Mouse (Mus musculus): ENCODE data around the gene Cd72.

DNA sequence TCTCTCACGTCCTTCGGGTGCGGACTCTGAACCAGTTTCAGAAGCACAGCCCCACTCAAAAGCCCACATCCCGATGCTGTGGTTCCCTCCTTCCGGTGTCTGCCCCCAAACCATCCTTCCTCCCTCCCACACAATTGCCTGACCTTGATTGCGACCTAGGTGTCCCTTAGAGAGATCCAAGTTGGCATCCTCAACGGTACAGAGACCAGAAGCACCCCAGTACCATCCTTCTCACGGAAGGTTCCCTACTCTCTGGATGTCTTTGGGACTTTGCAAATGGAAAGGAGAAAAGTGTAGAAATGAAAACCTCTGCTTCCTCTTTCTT, 24.1 kb upstream of the Cd72 start:
- TF ChIP-seq USF1 (IDR thresholded peaks at IDR 0.05; ENCODE audit: low read depth, low read length) (no peak), ZC3H11A (IDR thresholded peaks at IDR 0.05; ENCODE audit: low read depth, low read length) (no peak), MAX (IDR thresholded peaks at IDR 0.05; ENCODE audit: low read length) (no peak), CTCF (conservative IDR thresholded peaks at IDR 0.05 in 1 of 2, IDR thresholded peaks at IDR 0.05 in 1 of 2; ENCODE audit: low read depth in 2 of 2, low read length in 2 of 2) (no peak), POLR2A (IDR thresholded peaks at IDR 0.05; ENCODE audit: low read depth, low read length) (no peak), KAT2A (IDR thresholded peaks at IDR 0.05; ENCODE audit: insufficient replicate concordance, low read length) (no peak), JUND (conservative IDR thresholded peaks at IDR 0.05; ENCODE audit: low read depth, low read length) (no peak), EP300 (IDR thresholded peaks at IDR 0.05; ENCODE audit: low read length) (no peak), ETS1 (conservative IDR thresholded peaks at IDR 0.05; ENCODE audit: low read depth, low read length) (no peak), MYC (IDR thresholded peaks at IDR 0.05; ENCODE audit: low read depth, low read length) (no peak), MEF2A (IDR thresholded peaks at IDR 0.05; ENCODE audit: borderline replicate concordance, low read depth, low read length) (no peak; the same call in 1 of the 2 replicates), GABPA (IDR thresholded peaks at IDR 0.05; ENCODE audit: insufficient replicate concordance, low read depth, low read length) (no peak), HCFC1 (IDR thresholded peaks at IDR 0.05; ENCODE audit: low read depth, low read length) (no peak), USF2 (conservative IDR thresholded peaks at IDR 0.05; ENCODE audit: low read depth, low read length) (no peak)
